Mouse (Mus musculus) frontal cortex, adult (tissue): ENCODE results near the gene Sema3a.
"Not testable (repeated sequence)": the region's sequence is repeated elsewhere in the genome, so short reads cannot be mapped to it uniquely, and the experiment has no call there.

ENCODE experiments used
- ATAC-seq: cut with Nextera tagmentation; 2 replicates; pipeline ENCODE4 v1.9.2; 2017; ENCODE audit warnings: mild to moderate bottlenecking, moderate library complexity, mixed read lengths; ENCODE audit not compliant: low TSS enrichment

Gene Sema3a

GRCm38 (mm10) chr5:13548210-13548554, 423.0 kb downstream of the Sema3a start:
- ATAC-seq: no peak

GRCm38 (mm10) chr5:13549080-13549479, 423.9 kb downstream of the Sema3a start:
- no peak for ATAC-seq

- no peak for ATAC-seq
Observed at GRCm38 (mm10) chr5:13550953-13551352, 425.7 kb downstream of the Sema3a start.

GRCm38 (mm10) chr5:13557257-13557656, 432.0 kb downstream of the Sema3a start:
- no peak for ATAC-seq

GRCm38 (mm10) chr5:13573867-13574266, 448.7 kb downstream of the Sema3a start:
- ATAC-seq: no peak

DNA sequence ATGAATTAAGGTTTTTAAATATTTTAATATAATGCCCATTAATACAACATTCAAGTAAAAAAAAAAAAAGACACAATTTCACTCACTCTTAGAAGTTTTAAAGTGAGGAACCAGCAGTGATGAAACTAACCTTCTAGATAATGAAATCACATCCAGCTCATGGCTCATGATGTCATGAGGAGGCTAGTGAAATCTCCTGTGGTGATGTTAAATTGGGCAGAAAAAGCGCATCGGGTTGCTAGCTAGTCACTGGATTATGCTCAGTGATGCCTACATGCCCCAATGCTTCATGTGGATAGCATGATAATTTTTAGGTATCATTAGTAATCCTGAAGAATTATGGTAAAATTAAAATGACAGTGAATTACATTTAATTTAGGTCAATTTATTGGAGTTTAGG, 453.9 kb downstream of the Sema3a start:
- ATAC-seq: no peak

GRCm38 (mm10) chr5:13585559-13586207, 460.5 kb downstream of the Sema3a start:
- 0 out of 2 replicates have a peak, but pooled peaks have one; percentile 50 for ATAC-seq

DNA sequence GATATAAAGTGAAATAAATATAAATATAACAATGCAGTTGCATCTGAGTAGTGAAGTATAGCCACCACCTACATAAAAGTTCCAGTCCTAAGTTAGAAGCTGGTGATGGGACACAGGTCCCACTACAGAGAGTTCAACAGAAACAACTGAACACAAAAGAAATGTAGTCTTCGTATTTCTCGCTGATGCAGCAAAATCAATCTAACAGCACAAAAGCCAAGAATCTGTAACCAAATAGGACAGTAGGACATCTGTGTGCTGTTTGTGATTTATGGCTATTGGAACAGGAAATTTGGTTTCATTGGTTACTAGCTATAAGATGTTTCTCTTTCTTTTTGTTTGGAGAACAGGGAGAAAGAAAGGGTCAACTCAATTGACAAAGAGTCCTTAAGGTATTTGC, 469.2 kb downstream of the Sema3a start:
- ATAC-seq: no peak

DNA sequence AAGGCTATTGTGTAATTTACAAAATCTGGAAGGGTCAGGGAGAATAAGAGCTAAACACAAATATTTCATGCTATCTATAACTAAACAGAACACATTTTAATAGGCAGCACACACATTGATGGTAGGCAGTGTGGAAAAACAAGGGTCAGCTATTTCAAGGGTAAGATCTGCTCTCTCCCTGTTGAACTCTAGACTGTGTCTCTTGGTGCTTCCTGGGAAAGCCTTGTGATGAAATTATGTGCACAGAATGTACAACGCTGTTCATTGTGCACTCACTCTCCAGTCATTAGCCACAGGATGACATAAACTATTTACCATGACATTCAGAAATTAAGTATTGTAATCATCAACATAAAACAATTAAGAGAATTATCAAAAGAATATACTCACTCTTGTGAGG, 486.4 kb downstream of the Sema3a start:
- no peak for ATAC-seq

- ATAC-seq: no peak
Observed at GRCm38 (mm10) chr5:13612088-13612487, 486.9 kb downstream of the Sema3a start.

GRCm38 (mm10) chr5:13614575-13614974, 489.4 kb downstream of the Sema3a start:
- ATAC-seq: not testable (repeated sequence)

DNA sequence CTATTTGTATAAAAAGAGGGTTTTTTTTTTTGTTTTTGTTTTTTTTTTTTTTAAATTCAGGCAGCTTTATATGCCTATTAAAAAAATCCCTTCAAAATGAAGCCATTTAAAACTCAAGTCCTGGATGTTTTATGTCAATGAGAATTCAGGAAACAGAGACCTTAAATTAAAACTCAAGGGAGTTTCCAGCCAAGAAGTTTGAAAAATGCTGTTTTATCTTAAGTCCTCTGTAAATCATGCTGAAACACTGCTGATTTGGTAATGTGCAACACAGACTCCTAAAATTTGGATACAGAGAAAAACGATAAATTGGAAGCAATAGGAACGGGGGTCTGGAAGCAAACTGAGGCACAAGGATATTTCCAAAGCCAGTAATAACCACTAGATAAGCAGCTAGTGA, 490.7 kb downstream of the Sema3a start:
- no peak for ATAC-seq

- ATAC-seq: no peak
Observed at GRCm38 (mm10) chr5:13622578-13622977, 497.4 kb downstream of the Sema3a start.

DNA sequence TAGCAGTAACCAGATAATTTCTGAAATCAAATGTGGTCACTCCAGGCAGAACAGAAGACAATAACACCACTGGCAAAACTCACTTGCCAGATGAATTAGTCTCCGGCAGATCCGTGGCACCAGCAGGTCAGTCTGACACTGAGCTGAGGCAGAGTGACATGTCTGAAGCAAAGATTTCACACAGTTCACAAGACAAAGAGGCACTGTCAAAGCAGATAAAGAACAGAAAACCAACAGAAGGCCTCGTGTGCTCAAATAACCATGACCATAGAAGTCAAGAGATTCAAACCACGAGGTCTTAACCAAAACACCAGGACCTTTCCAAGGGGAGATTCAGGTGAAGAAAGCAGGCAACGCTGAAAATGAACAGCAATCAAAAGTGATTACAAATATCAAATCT, 499.5 kb downstream of the Sema3a start:
- ATAC-seq: no peak

GRCm38 (mm10) chr5:13626093-13626492, 500.9 kb downstream of the Sema3a start:
- ATAC-seq: no peak

DNA sequence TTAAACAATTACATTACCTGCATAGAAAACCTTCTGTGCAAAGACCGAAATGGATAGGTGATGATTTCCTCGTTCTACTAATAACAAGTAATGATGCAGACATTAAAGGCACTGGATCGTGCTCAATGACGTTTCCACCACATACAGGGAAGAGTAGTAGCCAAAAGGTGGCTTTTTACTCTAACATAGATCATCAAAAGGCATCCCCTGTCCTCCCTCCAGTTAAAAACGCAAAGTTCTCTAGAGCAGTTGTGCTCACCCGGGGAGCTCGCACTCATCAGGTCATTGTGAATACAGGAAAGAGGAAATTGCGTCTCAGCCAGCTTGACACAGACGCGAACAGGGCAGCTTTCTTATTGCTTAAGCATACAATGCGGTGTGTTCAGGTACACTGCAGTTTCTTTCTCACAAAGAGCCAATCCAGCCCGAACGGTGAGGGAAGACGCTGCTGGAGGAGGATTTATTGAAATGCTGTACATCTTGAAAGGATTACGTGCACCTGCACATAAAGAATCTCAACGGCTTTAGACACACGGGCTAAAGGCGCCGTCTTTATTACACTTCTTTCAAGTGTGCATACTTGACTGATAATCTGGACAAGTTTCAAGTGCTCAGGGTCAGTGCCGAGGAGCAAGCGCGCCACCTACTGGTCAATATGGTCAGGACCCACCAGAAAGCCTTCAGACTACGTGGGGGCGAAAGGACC, 503.5 kb downstream of the Sema3a start:
- ATAC-seq: peak; percentile 88

- ATAC-seq: no peak
Observed at GRCm38 (mm10) chr5:13629916-13630315, 504.7 kb downstream of the Sema3a start.

GRCm38 (mm10) chr5:13630692-13631091, 505.5 kb downstream of the Sema3a start:
- ATAC-seq: no peak

DNA sequence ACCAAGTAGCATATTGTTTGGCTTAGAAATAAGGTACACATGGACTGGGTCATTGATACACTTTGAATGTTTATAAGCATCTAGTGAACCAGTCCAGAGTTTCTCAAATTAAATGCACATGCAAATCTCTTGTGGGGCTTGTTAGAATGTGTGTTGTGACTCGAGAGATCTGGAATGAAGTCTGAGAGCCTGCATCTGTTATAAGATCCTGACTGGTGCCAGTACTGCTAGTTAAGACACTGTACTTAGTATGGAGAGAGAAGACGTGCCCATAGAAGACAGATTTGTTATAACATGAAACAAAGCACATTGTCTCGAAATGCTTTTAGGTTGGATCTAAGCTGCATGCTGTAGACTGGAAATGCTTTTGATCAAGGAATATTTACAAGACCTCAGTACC, 511.0 kb downstream of the Sema3a start:
- ATAC-seq: no peak
